Mouse (Mus musculus): ENCODE results near the gene Pnma5. TPM values are rescaled to one million over a fixed set of nuclear protein-coding genes. Genes with fewer than 3 reads are reported as not detected.

Gene Pnma5
- total and polyA plus RNA-seq, 3 experiments, result 0.07 to 0.08 TPM; not detected in 1

- no peak overlapping the region for H3K27ac ChIP-seq (ENCODE audit: insufficient read depth, low read depth)
- in situ Hi-C loops (cut with MboI; ENCODE audit: low pct_ligation_motif_present, low pct_unique_long_range_greater_than_20kb, low sequenced_read_pairs), result no loop called here
- H3K4me2 ChIP-seq (ENCODE audit: insufficient read depth, low read depth, poor library complexity, severe bottlenecking), result peak overlapping the region; percentile 40
- H3K79me2 ChIP-seq (replicated peaks; ENCODE audit: control insufficient read depth, extremely low read depth, insufficient read depth, poor library complexity, severe bottlenecking), result no peaks in the 10 kb centered on the region
- no peaks in the 10 kb centered on the region for H3K9me3 ChIP-seq (replicated peaks; ENCODE audit: low read length)
- H3K27me3 ChIP-seq (replicated peaks), result no peaks in the 10 kb centered on the region
- no peak overlapping the region for H3K9ac ChIP-seq (ENCODE audit: insufficient read depth, low read depth)
- no peak overlapping the region for H3K4me3 ChIP-seq (replicated peaks in 1 of 3; ENCODE audit: low read depth in 2 of 3, low read length in 2 of 3, poor library complexity in 1 of 3)
- dilution Hi-C loops (cut with MboI; ENCODE audit: extremely low pct_ligation_motif_present, extremely low pct_unique_long_range_greater_than_20kb, low sequenced_read_pairs), result no loop called here
- no peaks in the 10 kb centered on the region for H3K36me3 ChIP-seq (replicated peaks in 1 of 2; ENCODE audit: control insufficient read depth in 1 of 2, insufficient read depth in 1 of 2, low read length in 1 of 2)
- no peaks in the 10 kb centered on the region for H3K4me1 ChIP-seq (ENCODE audit: control insufficient read depth in 1 of 2, insufficient read depth in 2 of 2)
- TF ChIP-seq NRF1 (IDR thresholded peaks at IDR 0.05; ENCODE audit: low read depth, low read length) (no peak), E2F4 (IDR thresholded peaks at IDR 0.05; ENCODE audit: insufficient replicate concordance, low read depth, low read length) (no peak), MAZ (IDR thresholded peaks at IDR 0.05; ENCODE audit: low read depth, low read length) (no peak), MXI1 (IDR thresholded peaks at IDR 0.05; ENCODE audit: low read depth, low read length) (no peak), NELFE (IDR thresholded peaks at IDR 0.05; ENCODE audit: low read depth, low read length) (no peak), PAX5 (IDR thresholded peaks at IDR 0.05; ENCODE audit: low read length) (no peak), RAD21 (IDR thresholded peaks at IDR 0.05; ENCODE audit: low read depth, low read length) (no peak), CHD2 (IDR thresholded peaks at IDR 0.05; ENCODE audit: low read length) (no peak), MEF2A (IDR thresholded peaks at IDR 0.05; ENCODE audit: borderline replicate concordance, low read depth, low read length) (no peak), JUND (conservative IDR thresholded peaks at IDR 0.05; ENCODE audit: low read depth, low read length) (no peak), UBTF (IDR thresholded peaks at IDR 0.05; ENCODE audit: low read depth, low read length) (no peak), ZKSCAN1 (IDR thresholded peaks at IDR 0.05; ENCODE audit: borderline replicate concordance, low read depth, low read length) (no peak), EP300 (IDR thresholded peaks at IDR 0.05; ENCODE audit: low read length) (no peak)
- no peak for DNase-seq (ENCODE audit: extremely low read depth)
Measured at GRCm38 (mm10) chrX:72987520-72987905, 49.4 kb downstream of the Pnma5 start.

GRCm38 (mm10) chrX:72986841-72987519 lies 49.9 kb downstream of the Pnma5 start, which contains the start of gene Zfp185:
Gene Zfp185, plus strand, starts transcription at chrX:72987339.
- H3K9me3 ChIP-seq (replicated peaks; ENCODE audit: low read length), result no peaks in the 10 kb centered on the region
- H3K4me3 ChIP-seq (replicated peaks in 1 of 3; ENCODE audit: low read depth in 2 of 3, low read length in 2 of 3, poor library complexity in 1 of 3), result no peak within 1 kb of the TSS
- H3K27me3 ChIP-seq (replicated peaks), result no peaks in the 10 kb centered on the region
- H3K9ac ChIP-seq (ENCODE audit: insufficient read depth, low read depth), result no peak within 1 kb of the TSS
- dilution Hi-C loops (cut with MboI; ENCODE audit: extremely low pct_ligation_motif_present, extremely low pct_unique_long_range_greater_than_20kb, low sequenced_read_pairs) (no loop called here), in situ Hi-C loops (cut with MboI; ENCODE audit: low pct_ligation_motif_present, low pct_unique_long_range_greater_than_20kb, low sequenced_read_pairs) (no loop called here)
- no peaks in the 10 kb centered on the region for H3K4me1 ChIP-seq (ENCODE audit: control insufficient read depth in 1 of 2, insufficient read depth in 2 of 2)
- DNase-seq (ENCODE audit: extremely low read depth), result no peak
- H3K79me2 ChIP-seq (replicated peaks; ENCODE audit: control insufficient read depth, extremely low read depth, insufficient read depth, poor library complexity, severe bottlenecking), result no peaks in the 10 kb centered on the region
- H3K4me2 ChIP-seq (ENCODE audit: insufficient read depth, low read depth, poor library complexity, severe bottlenecking), result peak within 1 kb of the TSS; percentile 40
- H3K36me3 ChIP-seq (replicated peaks in 1 of 2; ENCODE audit: control insufficient read depth in 1 of 2, insufficient read depth in 1 of 2, low read length in 1 of 2), result no peaks in the 10 kb centered on the region
- TF ChIP-seq NRF1 (IDR thresholded peaks at IDR 0.05; ENCODE audit: low read depth, low read length) (no peak), MAX (IDR thresholded peaks at IDR 0.05; ENCODE audit: low read length) (no peak), MEF2A (IDR thresholded peaks at IDR 0.05; ENCODE audit: borderline replicate concordance, low read depth, low read length) (no peak), MAFK (IDR thresholded peaks at IDR 0.05; ENCODE audit: insufficient replicate concordance, low read length) (no peak), KAT2A (IDR thresholded peaks at IDR 0.05; ENCODE audit: insufficient replicate concordance, low read length) (no peak), USF1 (IDR thresholded peaks at IDR 0.05; ENCODE audit: low read depth, low read length) (no peak), SMC3 (IDR thresholded peaks at IDR 0.05; ENCODE audit: low read depth, low read length) (no peak), MXI1 (IDR thresholded peaks at IDR 0.05; ENCODE audit: low read depth, low read length) (no peak), UBTF (IDR thresholded peaks at IDR 0.05; ENCODE audit: low read depth, low read length) (no peak), MYC (IDR thresholded peaks at IDR 0.05; ENCODE audit: low read depth, low read length) (no peak), CHD1 (IDR thresholded peaks at IDR 0.05; ENCODE audit: low read depth, low read length) (no peak), ZKSCAN1 (IDR thresholded peaks at IDR 0.05; ENCODE audit: borderline replicate concordance, low read depth, low read length) (no peak), ZNF384 (IDR thresholded peaks at IDR 0.05; ENCODE audit: low read depth, low read length) (no peak), POLR2AphosphoS2 (IDR thresholded peaks at IDR 0.05; ENCODE audit: low read depth, low read length) (no peak), ZMIZ1 (IDR thresholded peaks at IDR 0.05; ENCODE audit: low read depth, low read length) (no peak)
- H3K27ac ChIP-seq (ENCODE audit: insufficient read depth, low read depth), result no peak within 1 kb of the TSS

Data from CH12.LX (cell line).